Mouse (Mus musculus): ENCODE data around the gene Hsf5.

The Hsf5 gene

DNA sequence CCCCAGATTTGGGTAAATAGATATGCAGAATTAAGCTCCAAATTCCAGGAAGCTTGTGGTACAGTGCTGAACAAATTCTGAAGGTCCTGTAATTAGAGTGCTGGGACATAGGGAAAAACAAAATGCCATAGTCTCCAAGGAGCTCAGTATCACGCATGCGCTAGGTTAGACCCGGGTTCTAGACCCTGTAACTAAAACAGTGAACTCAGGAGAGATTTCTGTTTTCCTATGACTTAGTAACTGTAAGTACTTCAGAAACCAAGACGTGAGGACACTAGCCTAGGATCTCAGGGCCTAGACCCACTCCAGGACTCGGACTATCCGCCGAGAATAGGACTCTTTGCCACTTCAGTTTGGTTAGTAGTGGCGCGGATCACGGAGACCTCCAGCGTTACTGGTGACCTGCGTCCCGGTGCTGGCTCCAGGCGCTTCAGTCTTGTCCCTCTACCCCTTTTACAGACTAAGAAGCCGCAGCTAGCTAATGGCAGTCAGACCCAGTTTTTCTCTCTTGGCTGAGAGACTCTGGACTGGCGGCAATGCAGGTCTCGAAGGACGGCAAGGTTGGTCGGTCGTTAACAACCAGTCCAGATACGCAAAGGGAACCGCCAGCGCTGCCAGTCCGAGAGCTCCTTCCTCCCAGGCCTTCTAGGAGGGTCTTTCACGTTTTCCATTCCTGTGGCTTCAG is 26.0 kb upstream of the Hsf5 start:
- peak; percentile 18 to 24 for DNase-seq (ENCODE audit: low spot score in 2 of 2)

DNA sequence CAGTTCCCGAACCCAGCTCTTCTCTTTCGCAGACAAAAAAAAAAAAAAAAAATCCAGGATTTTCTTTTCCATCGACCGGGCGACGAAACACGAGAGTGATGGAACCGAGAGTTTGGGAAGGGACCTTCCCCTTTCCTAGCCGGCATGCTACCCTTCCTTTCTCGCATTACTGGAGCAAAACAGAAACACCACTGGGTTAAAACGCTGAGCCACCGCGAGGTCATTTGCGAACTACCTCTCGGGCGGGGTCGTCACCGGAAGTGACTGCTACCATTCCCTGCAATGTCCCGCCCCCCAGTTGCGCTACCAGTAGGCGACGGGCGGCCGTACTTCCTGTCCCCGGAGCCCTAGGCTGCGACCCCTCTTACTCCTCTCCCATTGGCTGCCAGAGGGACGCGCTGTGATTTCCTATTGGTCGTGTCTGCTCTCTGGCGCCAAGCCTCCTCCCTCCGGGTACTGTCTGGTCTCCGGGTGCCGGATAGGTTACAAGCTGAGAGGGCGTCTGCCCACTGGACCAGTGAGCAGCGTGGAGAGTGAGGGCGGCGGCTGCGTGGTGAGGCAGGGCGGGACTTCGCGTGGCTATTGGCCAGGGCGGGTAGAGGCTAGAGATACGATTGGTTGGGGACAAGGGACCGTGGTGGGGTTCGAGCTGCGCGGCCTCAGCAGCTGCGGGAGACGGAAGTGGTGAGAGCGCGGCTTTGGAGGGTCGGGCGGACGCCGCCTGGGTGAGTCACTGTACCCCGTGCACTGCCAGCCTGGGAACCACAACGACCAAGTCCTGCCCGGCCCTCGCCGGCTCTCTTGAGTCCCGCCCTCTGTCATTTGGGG is 25.2 kb upstream of the Hsf5 start, which contains the start of gene Mtmr4:
Gene Mtmr4, plus strand, starts transcription at position 637 of the 828 bp plus-strand sequence.
- peak; percentile 100 for DNase-seq (ENCODE audit: low spot score in 2 of 2)

DNA sequence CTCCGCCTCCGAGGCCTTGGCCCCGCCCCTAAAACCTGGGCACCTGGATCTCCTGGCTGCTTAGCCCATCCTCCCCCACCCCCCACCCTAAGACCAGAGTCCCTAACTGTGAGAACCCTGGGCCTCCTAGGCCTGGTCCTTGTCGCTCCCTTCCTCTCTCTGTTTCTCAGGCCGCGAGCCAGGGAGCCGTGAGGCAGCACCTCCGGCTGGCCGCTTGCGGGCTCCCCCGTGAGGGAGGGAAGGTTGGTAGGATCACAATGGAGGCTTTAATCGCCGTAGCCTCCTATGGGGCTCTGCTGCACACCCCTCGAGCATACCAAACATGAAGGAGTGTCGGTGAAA is 24.6 kb upstream of the Hsf5 start:
- no peak for DNase-seq (ENCODE audit: low spot score in 2 of 2)

DNA sequence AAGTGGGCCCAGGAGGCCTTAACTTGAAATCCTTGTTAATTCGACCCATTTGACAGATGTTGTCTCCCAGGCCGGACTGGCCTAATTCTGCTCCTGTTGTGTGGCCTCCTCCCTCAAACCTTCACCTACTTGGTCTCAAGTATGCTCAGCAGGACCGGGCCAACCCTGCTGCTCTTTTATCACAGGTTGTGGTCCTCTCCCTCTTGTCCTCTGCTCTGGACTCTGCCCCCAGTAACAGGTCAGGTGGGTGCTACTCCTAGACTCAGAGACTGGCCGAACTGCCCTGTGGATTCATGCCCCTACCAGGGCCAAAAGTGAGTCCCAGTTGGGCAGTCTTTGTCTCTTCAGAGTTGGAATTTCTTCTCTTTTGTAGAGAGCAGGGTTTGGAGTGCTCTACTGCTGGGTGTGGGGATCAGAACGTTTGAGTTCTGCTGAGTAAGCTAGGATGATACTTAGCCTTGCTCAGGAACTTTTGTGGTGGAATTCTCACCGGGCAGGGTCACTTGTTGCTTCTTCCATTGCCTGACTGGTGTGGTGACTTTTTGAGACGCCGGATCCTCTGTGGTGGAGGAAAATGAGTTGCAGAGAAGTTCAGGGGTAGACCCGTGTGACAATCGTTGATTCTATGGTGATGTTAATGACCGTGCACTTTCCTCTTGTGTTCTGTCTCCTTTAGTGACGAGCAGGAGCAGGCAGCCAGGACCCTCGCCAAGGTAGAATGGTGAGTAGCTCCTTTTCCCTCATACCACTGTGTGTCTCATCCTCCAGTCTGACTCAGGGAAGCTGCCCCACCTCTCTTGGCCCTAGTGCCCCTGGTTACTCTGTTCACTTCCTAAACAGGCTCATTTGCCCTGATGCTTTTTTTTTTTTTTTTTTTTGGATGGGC is 24.0 kb upstream of the Hsf5 start:
- DNase-seq (ENCODE audit: low spot score in 2 of 2): no peak

DNA sequence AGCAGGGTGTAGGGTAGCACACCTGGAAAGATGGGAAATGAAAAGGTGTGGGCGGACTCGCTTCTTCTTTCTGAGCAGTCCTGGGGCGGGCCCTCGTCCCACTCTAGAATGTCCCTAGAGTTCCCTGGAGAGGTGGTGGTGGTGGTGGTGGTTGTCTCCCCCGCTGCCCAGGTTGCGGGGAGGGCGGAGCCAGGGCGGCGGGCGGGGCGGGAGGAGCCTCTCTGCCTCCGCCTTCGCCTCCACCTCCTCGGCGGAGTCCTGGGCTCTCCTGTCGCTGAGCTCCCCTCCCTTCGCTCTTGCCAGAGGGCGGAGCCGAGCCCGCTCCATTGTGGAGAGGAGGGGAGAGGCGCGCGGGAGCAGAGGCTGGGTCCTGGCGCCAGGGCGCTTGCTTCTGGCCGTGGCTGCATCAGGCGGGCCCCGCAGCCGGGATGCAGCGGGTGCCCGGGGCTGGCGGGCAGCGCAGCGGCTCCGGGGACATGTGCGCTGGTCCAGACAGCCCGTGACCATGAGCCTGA is 21.6 kb upstream of the Hsf5 start:
- DNase-seq (ENCODE audit: low spot score in 2 of 2): peak; percentile 77 to 78

DNA sequence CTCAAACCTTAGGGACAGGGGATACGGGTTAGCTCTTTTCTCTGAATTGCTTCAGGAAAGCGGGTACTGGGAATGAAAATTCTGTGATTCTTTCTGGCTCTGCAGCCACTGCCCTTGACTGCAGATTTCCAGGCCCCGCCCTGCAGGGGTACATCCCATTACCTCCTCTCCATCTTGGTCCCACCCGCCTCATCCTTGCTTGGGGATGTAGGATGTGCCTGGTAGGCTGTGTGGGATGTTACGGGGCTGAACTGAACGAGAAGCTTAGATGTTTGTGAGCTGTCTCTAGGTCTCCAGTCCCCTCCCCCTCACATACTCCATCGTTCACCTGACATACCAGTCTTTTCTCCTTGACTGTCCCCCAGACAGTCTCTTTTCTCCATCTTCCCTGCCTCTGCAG is 21.0 kb upstream of the Hsf5 start:
- DNase-seq (ENCODE audit: low spot score in 2 of 2): no peak

DNA sequence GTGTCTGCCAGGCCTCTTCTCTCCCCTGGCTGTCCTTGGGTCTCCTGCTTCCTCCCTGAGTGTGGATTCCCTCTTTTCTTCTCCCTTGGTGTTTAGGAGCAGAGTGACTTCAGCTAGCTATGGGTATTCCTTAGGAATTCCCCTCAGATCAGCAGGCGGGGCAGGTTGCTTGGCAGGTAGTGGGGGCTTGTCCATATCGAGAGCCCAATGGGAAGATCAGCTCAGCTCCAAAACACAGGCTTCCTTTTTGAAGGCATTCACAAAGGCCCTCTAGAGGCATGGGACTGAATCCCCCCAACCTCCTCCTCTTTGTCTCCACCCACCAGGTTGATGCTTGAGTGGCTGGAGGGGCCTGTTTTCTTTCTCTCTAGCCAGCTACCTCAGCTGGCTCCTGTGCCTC is 20.5 kb upstream of the Hsf5 start:
- DNase-seq (ENCODE audit: low spot score in 2 of 2): no peak

DNA sequence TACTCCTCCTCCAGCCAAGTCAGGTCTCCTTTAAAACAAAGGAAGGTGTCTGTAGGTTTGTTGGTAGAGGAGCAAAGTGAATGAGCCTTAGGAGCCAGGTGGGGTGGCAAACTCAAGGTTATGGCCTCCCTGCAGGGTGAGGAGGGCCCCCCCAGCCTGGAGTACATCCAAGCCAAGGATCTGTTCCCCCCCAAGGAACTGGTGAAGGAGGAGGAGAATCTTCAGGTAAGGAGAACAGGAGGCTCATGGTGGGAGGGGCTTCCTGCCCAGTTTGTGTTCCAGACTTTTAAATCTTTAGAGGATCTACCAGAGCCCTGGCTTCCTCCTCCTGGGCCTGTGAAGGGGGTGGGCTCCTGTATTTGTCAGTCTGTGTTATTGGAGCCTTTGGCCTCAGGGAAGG is 19.9 kb upstream of the Hsf5 start:
- DNase-seq (ENCODE audit: low spot score in 2 of 2): no peak

DNA sequence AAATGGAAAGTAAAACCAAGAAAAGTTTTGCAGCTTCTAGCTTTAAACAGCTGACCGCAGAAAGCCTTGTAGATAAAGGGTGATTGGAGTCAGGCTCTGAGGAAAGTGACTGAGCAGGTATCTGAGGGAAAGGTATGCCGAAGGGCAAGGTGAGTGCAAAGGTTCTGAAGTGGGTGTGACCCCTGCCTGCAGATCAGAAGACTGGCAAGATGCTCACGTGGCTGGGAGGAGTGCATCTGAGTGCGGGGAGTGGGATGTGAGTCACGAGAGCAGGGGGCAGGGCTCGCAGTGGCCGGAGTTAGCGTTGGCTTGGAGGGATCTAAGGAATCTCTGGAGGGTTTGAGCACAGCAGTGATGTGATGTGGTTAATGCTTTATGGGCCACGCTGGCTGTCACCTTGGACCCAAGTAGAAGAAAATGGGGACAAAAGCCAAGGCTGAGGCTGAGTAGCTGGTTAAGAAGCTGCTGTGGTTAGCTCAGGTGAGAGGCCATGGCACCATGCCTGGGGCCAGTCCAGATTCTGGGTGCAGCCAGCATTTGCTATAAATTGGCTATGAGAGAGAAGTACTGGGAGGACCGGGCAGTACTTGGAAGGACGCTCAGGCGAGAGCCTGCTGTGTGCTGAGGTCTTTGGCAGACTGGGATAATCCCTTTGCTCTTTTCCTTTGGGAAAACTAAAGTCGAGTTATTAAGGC is 17.4 kb upstream of the Hsf5 start:
- DNase-seq (ENCODE audit: low spot score in 2 of 2): no peak

DNA sequence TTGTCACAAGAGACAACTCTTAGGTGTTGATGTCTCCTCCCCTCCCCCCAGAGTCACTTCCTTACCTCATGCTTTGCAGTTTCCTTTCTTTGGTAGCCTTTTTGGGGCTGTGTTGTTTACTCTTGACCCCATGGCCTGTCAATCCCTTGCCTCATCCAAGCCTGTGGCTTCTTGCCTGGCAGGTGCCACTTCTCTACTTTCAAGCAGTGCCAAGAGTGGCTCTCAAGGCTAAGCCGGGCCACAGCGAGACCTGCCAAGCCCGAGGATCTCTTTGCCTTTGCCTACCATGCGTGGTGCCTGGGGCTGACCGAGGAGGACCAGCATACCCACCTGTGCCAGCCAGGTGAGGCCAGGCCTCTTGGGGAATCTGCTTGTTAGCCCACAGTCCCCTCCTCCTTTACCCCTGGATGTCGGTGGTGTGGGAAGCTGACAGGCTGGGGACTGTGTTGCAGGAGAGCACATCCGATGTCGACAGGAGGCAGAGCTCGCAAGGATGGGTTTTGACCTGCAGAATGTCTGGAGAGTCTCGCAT is 16.6 kb upstream of the Hsf5 start:
- no peak for DNase-seq (ENCODE audit: low spot score in 2 of 2)

DNA sequence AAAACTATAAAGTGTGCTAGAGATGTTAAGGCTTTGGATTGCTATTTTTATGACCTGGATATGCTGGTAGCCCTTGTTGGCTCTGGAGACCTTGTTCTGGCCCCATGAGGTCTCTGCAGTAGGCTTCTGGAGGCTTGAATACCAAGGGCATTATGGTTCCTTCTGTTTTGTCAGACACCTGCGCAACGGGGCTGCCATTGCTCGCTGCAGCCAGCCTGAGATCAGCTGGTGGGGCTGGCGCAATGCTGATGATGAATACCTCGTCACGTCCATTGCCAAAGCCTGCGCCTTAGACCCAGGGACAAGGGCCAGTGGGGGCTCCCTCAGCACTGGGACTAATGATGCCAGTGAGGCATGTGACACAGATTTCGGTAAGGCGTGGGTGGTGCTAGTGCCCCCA is 14.7 kb upstream of the Hsf5 start:
- DNase-seq (ENCODE audit: low spot score in 2 of 2): no peak

DNA sequence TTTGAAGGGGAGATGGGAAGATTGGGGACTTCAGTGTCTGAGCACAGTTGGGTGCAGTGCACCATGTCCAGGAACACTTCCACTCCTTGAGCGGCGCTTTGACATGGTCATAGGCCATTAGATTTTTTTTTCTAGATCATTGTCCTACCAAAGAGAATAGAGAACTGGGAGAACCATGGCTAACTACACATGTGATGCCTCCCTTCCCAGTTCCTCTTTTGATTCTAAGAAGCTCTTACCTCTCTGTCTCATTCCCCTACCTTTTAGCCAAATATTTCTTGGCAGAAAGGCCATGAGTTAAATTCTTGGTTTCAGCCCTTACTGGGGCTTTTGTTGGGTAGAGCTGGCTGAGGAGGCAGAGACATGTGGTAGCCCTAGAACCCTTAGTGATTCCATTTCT is 13.4 kb upstream of the Hsf5 start:
- no peak for DNase-seq (ENCODE audit: low spot score in 2 of 2)

DNA sequence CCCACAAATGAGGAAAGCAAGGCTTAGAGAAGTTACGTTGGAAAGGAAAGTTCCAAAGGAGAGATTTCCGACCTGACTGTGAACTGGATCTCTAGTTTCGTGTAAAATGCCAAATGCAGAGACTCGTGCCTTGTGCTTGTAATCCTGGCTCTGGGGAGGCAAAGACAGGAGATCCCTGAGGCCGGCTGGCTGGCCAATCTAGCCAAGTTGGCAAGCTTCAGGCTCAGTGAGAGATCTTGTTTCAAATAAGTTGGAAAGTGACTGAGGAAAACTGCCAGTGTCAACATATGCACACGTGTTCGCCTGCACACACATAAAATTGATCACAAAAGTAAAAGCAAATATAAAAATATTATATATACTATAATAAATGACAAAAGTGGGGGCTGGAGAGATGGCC is 7.7 kb upstream of the Hsf5 start:
- DNase-seq (ENCODE audit: low spot score in 2 of 2): no peak

DNA sequence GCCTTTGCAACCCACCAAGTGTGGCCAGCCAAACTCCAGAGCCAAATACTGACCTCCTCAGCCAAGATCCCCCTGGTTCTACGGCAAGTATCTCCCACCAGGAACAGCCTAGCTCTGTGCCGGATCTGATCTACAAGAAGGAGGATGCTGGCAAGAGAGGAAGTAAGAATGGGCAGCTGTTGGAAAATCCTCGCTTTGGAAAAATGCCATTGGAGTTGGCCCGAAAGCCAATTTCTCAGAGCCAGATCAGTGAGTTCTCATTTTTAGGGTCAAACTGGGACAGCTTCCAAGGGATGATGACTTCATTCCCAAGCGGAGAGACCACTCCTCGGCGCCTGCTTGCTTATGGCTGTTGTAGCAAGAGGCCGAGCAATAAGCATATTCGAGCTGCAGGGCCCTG is 5.4 kb upstream of the Hsf5 start:
- DNase-seq (ENCODE audit: low spot score in 2 of 2): no peak

DNA sequence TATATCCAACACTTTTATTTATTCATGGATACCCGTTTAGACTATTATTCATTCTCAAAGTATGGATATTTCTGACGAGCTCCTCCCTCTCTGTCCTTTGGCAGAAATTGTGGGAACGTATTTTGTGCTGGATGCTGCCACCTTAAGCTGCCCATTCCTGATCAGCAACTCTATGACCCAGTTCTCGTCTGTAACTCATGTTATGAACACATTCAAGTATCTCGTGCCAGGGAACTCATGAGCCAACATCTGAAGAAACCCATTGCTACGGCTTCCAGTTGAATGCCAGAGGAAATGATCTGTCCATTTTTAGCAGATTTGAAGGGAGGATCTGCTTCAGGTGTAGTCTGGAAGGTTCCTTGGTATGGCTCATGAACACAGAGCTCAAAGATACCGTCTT is 3.0 kb upstream of the Hsf5 start:
- no peak for DNase-seq (ENCODE audit: low spot score in 2 of 2)

DNA sequence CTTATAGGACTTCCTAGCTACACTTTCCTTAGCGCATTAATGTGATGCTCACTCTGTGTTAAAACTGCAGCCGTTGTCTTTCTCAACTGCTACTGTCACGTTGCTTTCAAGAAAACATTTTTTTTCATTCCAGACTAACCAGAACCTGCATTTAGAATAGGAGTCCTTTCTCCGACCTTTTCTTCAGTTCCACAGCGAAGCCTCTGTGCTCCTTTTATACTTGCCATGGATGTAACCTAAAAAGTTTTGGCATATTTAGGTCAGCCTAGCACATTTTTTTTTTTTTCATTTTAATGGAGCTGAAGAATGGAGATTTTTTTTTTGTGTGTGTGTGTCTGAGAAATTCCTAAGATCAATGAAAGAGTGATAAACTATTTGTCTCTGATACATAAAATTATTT is 1.4 kb upstream of the Hsf5 start:
- DNase-seq (ENCODE audit: low spot score in 2 of 2): no peak

DNA sequence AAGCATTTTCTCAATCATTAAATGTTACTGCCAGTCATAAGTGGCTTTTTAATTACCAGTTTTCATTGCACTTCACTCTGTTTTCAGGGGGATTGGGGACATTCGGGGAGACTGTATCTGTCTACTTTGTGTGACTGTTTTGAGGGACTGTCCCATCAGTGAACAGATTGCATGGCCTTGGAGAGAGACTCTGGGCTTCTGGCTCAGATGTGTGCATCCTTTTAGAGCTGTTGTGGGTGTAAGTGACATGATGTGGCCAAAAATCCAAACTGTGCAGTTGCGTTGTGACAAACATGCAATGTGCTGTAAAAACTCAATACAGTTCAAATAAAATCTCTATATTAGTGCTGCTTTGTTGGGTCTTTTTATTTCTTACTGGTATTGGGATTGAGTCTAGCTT is 1.0 kb upstream of the Hsf5 start:
- DNase-seq (ENCODE audit: low spot score in 2 of 2): no peak

DNA sequence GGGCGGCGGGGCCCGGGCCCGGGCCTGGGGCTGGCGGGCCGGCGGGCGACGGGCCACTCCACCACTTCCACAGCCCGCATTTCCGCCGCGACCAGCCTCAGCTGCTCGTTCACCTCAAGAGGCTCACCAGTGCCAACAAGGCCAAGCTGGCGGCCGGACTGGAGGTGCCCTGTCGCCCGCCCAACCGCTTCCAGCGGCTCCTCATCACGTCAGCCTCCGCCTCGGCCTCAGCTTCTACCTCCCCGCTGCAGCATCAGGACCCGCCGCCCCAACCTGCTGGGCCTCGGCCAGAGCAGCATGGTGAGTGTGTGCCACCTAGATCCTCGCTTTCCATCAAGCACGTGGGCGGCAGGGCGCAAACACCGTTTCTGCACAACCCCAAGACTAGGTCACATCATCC is 642 bp downstream of the Hsf5 start:
- DNase-seq (ENCODE audit: low spot score in 2 of 2): no peak

DNA sequence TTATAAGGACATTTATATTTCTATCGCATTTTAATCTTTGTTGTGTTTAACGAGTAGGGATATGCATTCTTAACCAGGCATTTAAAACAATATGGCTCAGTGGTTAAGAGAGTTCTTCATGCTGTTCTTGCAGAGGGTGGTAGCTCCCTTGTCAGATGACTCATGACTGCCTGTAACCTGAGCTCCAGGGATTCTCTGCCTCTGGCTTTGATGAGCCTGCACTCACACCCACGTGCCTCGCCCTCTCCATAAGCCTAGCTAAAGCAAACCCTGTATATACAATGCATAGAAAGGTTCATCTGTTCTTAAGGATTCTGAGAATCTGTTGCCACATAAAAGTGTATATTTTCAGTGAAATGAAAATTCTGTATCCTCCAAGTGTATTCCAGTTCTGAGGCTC is 6.2 kb downstream of the Hsf5 start:
- no peak for DNase-seq (ENCODE audit: low spot score in 2 of 2)

DNA sequence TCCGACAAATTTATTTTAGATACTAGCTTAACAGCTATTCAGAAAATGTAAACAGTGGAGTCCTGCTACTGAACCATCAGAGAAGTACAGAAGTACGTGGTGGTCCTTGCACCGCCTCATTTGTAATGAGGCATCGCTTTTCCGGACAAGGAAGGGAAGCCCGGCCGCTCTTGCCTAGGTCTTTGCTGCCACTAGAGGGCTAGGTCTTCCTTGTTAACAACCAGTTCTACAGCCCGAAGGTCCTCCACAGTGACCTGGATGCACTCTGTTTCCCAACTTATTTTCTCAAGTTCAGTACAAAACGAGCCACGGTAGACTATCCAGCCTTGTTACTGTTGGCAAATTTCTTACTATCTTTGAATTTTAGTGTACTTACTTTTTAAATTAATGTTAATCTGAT is 12.9 kb downstream of the Hsf5 start:
- DNase-seq (ENCODE audit: low spot score in 2 of 2): peak; percentile 23 to 26

DNA sequence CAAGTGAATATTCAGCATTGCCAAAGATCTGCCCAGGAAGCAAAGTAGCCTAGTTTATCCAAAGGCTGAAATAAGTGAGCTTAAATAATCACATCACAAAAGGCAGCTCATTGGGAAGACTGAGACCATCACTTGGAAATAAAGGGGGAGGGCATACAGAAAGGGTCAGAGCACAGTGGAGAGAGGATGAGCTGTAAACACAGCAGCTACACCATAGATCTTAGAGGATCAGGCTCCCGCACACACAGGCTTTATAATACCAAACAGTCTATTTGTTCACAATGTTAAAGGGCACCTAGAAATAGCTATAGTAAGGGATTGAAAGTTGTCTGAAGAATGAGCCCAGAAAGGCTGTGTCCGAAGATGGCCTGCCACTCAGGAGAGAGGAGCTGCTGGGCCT is 21.8 kb downstream of the Hsf5 start:
- DNase-seq (ENCODE audit: low spot score in 2 of 2): no peak

Measured in spleen, postnatal 36 days (tissue).